Mouse (Mus musculus): ENCODE measurements around the gene Sgsm2.

DNA sequence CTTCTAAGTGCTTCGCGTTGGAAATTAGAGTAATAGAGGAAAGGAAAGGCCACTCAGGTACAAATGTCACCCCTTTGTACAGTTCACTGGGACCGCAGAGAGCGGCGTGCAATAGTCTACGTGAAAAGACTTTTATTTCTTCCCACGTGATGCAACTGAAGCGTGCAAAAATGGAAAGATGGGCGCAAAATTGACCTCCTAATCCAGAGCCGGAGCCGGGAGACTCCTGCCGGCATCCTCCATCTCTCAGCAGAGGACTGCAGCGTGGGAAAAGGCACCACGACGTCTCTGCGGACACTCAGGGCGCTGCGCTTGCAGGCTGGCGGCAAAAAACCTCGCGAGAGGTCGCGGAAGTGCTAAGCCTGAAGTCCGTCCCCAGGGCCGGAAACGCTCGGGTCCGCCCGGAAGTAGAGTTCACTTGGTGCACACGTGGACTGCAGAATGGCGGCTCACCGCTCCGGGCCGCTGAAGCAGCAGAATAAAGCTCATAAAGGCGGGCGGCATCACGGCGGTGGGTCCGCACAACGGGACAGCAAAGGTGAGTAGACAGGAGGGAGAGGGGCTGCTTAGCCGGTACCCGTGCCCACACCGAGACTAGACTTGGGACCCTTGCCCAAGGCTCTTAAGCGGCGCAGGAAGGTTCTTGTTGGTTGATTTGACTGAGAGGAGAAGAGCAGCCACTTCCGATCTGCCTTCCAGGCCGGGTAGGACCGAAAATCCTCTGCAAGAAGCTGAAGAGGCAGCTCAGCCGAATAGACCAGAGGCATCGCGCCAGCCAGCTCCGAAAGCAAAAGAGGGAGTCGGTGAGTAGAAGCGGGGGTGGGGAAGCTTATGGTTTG lies 1.0 kb upstream of the Sgsm2 start, which contains the start of gene Tsr1:
- no peak for TF ChIP-seq CTCF (IDR thresholded peaks at IDR 0.05; ENCODE audit: borderline replicate concordance, insufficient read depth, low read depth, low read length)
- TF ChIP-seq POLR2A (IDR thresholded peaks at IDR 0.05; ENCODE audit: borderline replicate concordance, insufficient read depth, low read length) = peak; percentile 77; the same call in 1 of the 2 replicates
